8 mouse cellular contexts compared by ENCODE assay signal in genomic region chr11:115534759-115535371, GRCm38 (mm10). TPM values are rescaled to one million over a fixed set of nuclear protein-coding genes. Genes with fewer than 3 reads are reported as not detected.
DNase-seq lines count a peak whose midpoint lies in the region; ATAC-seq and TF ChIP-seq lines count a peak whose summit lies in the region.

No protein-coding gene starts in this region.

- 9% methylated on average over 11 of the region's 11 CpGs for WGBS in neural tube, embryonic 13.5 days

- H3K9ac ChIP-seq in neural tube, embryonic 13.5 days: peak overlapping the region; percentile 94

- DNase-seq in layer of hippocampus, adult 2 months (ENCODE audit: low spot score in 2 of 2): no peak
- DNase-seq in layer of hippocampus, adult 9-10 months (ENCODE audit: low spot score): no peak
- peak; percentile 50 for DNase-seq in induced T-regulatory cell, adult 2 months (ENCODE audit: low read depth)
- no peak for DNase-seq in urinary bladder, postnatal 10 days (ENCODE audit: low spot score)
- DNase-seq in right cerebral cortex, postnatal 10 days (ENCODE audit: low spot score in 2 of 2): no peak
- no peak for DNase-seq in cerebellum, adult 11-12 months

- peak overlapping the region; percentile 73 for H3K4me2 ChIP-seq in neural tube, embryonic 13.5 days

- no peaks in the 10 kb centered on the region for H3K27me3 ChIP-seq in neural tube, embryonic 13.5 days

- H3K4me1 ChIP-seq in brown adipose tissue, adult 24 weeks (ENCODE audit: control insufficient read depth, insufficient read depth, insufficient read length, low read length): 0 out of 2 replicates have a peak, but pooled peaks cover 2% of the 10 kb centered on the region
- peaks cover 21% of the 10 kb centered on the region for H3K4me1 ChIP-seq in neural tube, embryonic 13.5 days (replicated peaks)

- no peaks in the 10 kb centered on the region for H3K9me3 ChIP-seq in neural tube, embryonic 13.5 days

- H3K27ac ChIP-seq in layer of hippocampus, adult 2 months: peak overlapping the region; percentile 95
- H3K27ac ChIP-seq in brown adipose tissue, adult 24 weeks (replicated peaks; ENCODE audit: low read depth, low read length): peak overlapping the region; percentile 59; the same call in 1 of the 2 replicates
- peak overlapping the region; percentile 99 for H3K27ac ChIP-seq in neural tube, embryonic 13.5 days (replicated peaks)

- no peak for TF ChIP-seq CTCF in layer of hippocampus, adult 2 months (conservative IDR thresholded peaks at IDR 0.05)

- no peak for ATAC-seq in neural tube, embryonic 13.5 days (ENCODE audit: low read depth)

- peaks cover 39% of the 10 kb centered on the region for H3K36me3 ChIP-seq in neural tube, embryonic 13.5 days

- peak overlapping the region; percentile 80 for H3K4me3 ChIP-seq in layer of hippocampus, adult 2 months
- peak overlapping the region; percentile 77 for H3K4me3 ChIP-seq in brown adipose tissue, adult 24 weeks (ENCODE audit: insufficient read depth, low read depth, low read length)
- H3K4me3 ChIP-seq in neural tube, embryonic 13.5 days: peak overlapping the region; percentile 91

RNA-seq across cellular contexts. Expression of gene Sumo2, which starts 1.2 kb away (rescaled TPM):
- 100 to 1,000 TPM; 318 to 328 TPM for total RNA-seq in layer of hippocampus, adult 2 months (2021)
- 310 and 336 TPM in 2 replicates for polyA plus RNA-seq in brown adipose tissue, adult 24 weeks (2012; ENCODE audit: insufficient read depth, insufficient read length, missing spikeins)
- polyA plus RNA-seq in neural tube, embryonic 13.5 days (2015; fragmentation: Nextera tagmentation; extraction: Ambion mirVana): 1,158 and 1,175 TPM in 2 replicates

RNA-seq across cellular contexts. Expression of gene Jpt1, which starts 20.7 kb away (rescaled TPM):
- total RNA-seq in layer of hippocampus, adult 2 months (2021): 100 to 1,000 TPM; 140 to 142 TPM
- 21.2 and 21.5 TPM in 2 replicates for polyA plus RNA-seq in brown adipose tissue, adult 24 weeks (2012; ENCODE audit: insufficient read depth, insufficient read length, missing spikeins)
- polyA plus RNA-seq in neural tube, embryonic 13.5 days (2015; fragmentation: Nextera tagmentation; extraction: Ambion mirVana): 1,262 and 1,276 TPM in 2 replicates

RNA-seq across cellular contexts. Expression of gene Nup85, which starts 29.4 kb away (rescaled TPM):
- total RNA-seq in layer of hippocampus, adult 2 months (2021): 10 to 100 TPM; 48.7 to 49.3 TPM
- polyA plus RNA-seq in brown adipose tissue, adult 24 weeks (2012; ENCODE audit: insufficient read depth, insufficient read length, missing spikeins): 12.4 and 15.7 TPM in 2 replicates
- polyA plus RNA-seq in neural tube, embryonic 13.5 days (2015; fragmentation: Nextera tagmentation; extraction: Ambion mirVana): 99.8 and 119 TPM in 2 replicates

RNA-seq across cellular contexts. Expression of gene Nt5c, which starts 43.2 kb away (rescaled TPM):
- 10 to 100 TPM; 64.3 to 65.5 TPM for total RNA-seq in layer of hippocampus, adult 2 months (2021)
- polyA plus RNA-seq in brown adipose tissue, adult 24 weeks (2012; ENCODE audit: insufficient read depth, insufficient read length, missing spikeins): 19.1 and 20.9 TPM in 2 replicates
- polyA plus RNA-seq in neural tube, embryonic 13.5 days (2015; fragmentation: Nextera tagmentation; extraction: Ambion mirVana): 95.6 and 96.7 TPM in 2 replicates

RNA-seq across cellular contexts. Expression of gene Armc7, which starts 59.4 kb away (rescaled TPM):
- total RNA-seq in layer of hippocampus, adult 2 months (2021): 10 to 100 TPM; 10.4 to 10.9 TPM
- 4.1 TPM in 2 replicates for polyA plus RNA-seq in brown adipose tissue, adult 24 weeks (2012; ENCODE audit: insufficient read depth, insufficient read length, missing spikeins)
- polyA plus RNA-seq in neural tube, embryonic 13.5 days (2015; fragmentation: Nextera tagmentation; extraction: Ambion mirVana): 13.1 and 14.4 TPM in 2 replicates

Comparison
In these comparisons a context has a peak if more than half of its experiments do, and no peak if none do; other contexts are left out.
1. RNA of gene Jpt1, which starts 20.7 kb away (polyA plus RNA-seq): 1,262 to 1,276 TPM in neural tube, embryonic 13.5 days; 21.2 to 21.5 TPM in brown adipose tissue, adult 24 weeks; every median in the first group is over 10 times any median in the second.
2. Peak in every context shown above with its lines, with median percentiles within 50 percentile points of each other: H3K27ac ChIP-seq and H3K4me3 ChIP-seq.